Mouse (Mus musculus) layer of hippocampus, postnatal 14 days (tissue): ENCODE data around the gene Kif6. TPM values are rescaled to one million over a fixed set of nuclear protein-coding genes. Genes with fewer than 3 reads are reported as not detected.

Experiments used
- DNase-seq, 2 experiments: peaks; one replicate each; pipeline ENCODE4 v3.0.0; 2021 to 2022; ENCODE audit warnings: low spot score in 2 of 2, mixed read lengths in 1 of 2
- total RNA-seq, 2 experiments: library from RNA; stranded (reverse); gene quantifications; 2 replicates each; pipeline ENCODE4 v1.2.3; 2021

The Kif6 gene
- total RNA-seq, 2 experiments from 2014 or later, result 3.9 to 4.8 TPM

DNA sequence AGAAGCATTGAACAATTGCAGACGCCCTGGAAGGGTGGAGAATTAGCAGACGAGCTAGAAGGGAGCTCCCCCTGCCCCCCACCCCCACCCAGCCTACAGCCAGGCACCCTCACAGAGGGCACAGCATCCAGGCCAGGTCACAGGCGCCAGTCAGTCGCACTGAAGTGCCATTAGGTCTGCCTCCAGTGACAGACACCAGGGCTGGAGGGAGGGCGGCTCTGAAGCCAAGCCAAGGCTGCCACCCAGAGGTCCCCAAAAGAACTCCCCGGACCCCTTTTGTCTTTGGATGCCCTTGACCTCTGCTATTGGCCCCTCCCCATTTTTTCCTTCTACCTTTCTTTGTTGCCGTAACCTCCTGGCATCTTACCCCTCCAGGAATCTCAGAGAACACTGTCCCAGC lies 274.7 kb downstream of the Kif6 start:
- no peak for DNase-seq

DNA sequence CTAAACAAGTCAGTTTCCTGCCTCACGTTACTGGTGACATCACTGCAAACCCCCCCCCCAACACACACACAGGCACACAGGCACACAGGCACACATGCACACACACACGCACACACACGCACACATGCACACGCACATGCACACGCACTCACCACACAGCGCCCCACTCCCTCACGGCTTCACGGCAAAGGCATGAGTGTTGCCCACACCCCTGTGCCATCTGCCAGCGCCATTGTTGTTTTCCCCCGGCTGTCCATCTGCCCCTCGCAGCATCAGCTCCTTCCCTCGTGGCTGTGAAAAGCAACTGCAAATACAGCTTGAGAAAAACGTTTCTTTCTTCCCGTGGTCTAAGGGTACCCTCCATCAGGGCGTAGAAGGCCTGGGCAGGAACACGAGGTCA lies 275.9 kb downstream of the Kif6 start:
- peak; percentile 33 to 46 for DNase-seq

GRCm38 (mm10) chr17:49892390-49892789 lies 277.5 kb downstream of the Kif6 start:
- no peak for DNase-seq

DNA sequence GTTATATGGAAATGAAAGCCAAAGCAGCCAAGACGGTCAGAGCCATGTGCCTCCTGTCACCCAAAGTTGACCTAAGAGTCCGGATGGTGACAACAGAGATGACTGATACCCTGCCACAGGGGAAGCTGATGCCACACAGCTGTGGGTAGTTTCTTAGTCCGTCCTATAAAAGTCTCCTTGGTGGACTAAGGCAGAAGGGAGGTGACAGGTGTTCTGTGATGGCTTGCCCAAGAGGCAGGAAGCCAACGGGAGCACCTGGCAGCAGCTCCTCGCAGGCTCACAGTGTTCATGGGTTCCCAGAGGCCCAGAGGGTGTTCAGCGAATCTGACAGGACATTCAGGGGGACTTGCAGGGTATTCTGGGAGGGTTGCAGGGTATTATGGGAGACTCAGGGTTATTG lies 279.5 kb downstream of the Kif6 start:
- no peak for DNase-seq

- DNase-seq, result peak; percentile 88 to 91
Observed at GRCm38 (mm10) chr17:49898849-49899331, 284.0 kb downstream of the Kif6 start.

GRCm38 (mm10) chr17:49902613-49903012 lies 287.7 kb downstream of the Kif6 start:
- DNase-seq, result no peak

DNA sequence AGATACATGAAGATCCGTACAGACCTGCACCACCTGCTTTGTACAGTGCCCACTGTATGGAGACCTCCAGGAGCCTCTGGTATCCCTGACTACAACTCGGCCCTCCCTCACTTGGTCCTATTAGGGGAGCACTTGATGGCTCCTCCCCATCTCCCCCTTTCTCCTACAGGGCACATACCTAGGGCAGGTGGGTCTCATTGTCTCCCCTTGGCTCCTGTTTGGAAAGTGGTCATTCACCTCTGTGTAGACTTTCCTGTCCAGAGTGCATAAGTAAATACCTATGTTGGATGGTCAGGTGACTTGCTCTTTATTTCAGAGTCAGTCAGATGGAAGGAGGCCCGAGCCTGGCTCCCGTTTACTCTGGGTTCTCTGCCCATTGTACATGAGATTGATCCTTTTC lies 308.5 kb downstream of the Kif6 start:
- no peak for DNase-seq

- DNase-seq, result no peak
Observed at GRCm38 (mm10) chr17:49927611-49928010, 312.7 kb downstream of the Kif6 start.

GRCm38 (mm10) chr17:49933806-49934205 lies 318.9 kb downstream of the Kif6 start:
- DNase-seq, result no peak

DNA sequence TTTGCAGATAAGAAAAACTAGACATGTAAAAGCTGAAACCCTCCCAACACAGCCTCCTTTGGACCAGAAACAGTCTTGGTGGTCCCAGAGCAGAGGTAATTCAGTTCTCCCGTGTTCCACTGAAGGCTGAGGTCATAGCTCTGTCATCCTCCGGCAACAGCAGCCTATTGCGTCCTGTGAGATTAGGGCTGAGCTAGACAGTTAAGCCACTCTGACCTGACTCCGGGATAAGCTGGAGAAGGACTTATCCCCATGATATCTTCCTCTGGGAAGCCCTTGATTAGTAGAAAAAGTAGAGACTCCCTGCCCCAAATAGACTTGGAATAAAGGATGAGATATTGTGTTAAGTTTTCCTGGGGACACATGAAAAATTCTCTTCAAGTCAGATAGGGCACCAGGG lies 319.6 kb downstream of the Kif6 start:
- no peak for DNase-seq

GRCm38 (mm10) chr17:49935602-49936205 lies 320.8 kb downstream of the Kif6 start:
- peak; percentile 76 to 79 for DNase-seq

GRCm38 (mm10) chr17:49936214-49936613 lies 321.3 kb downstream of the Kif6 start:
- DNase-seq, result no peak

- no peak for DNase-seq
Observed at GRCm38 (mm10) chr17:49939146-49939545, 324.2 kb downstream of the Kif6 start.

DNA sequence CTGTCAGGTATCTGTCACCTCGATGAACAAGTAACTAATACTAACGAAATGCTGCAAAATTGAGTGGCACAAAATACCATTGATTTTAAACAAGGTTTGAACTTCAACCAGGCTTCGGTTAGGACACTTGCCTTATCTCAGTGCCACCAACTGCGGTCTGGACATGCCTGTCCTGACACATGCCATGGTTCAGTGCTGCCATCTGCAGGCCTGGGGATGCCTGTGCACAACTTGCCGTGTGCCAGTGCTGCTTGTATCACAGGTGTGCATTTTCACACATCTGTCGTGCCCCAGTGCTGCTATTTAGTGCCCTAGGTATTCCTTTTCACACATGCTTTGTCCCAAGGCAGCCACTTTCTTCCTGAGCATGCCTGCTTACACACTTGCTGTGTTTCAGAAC lies 327.7 kb downstream of the Kif6 start:
- DNase-seq, result no peak

DNA sequence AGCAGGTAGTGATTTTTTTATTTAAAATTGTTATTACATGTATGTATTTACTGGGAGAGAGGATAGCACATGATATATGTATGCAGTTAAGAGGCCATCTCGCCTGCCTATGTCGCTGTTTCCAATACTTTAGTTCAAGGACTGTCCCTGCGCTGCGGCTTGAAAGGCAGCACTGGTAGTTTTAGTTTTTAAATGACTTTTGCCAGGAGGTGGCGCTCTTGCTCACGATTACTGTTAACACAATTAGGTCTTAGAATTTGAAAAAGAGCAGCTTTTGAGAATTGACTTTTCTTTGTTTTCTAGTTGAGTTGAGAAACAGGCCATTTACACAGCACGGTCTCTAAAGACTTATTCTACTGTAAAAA lies 336.5 kb downstream of the Kif6 start:
- DNase-seq, result peak; percentile 77 to 91

GRCm38 (mm10) chr17:49951856-49952607 lies 337.1 kb downstream of the Kif6 start:
- peak in 1 of 2 experiments; percentile 15 for DNase-seq

GRCm38 (mm10) chr17:49959021-49959420 lies 344.1 kb downstream of the Kif6 start:
- DNase-seq, result no peak

Other genes with a start within 250 kb of the Kif6 start
- 10 to 100 TPM; 14.5 to 18.9 TPM for gene Mocs1, start 186.8 kb upstream of the Kif6 start, total RNA-seq
- gene Daam2, start 50.8 kb upstream of the Kif6 start, total RNA-seq, result 10 to 100 TPM; 62.8 to 73.6 TPM